Mouse (Mus musculus): ENCODE measurements at regions not wholly inside any gene's neighbourhood (a gene's known extent, or its start where the extent isn't known, plus 50 kb on each side); places are given as distances from the start of the nearest gene placed in this dataset.
"Not testable (repeated sequence)": the region's sequence is repeated elsewhere in the genome, so short reads cannot be mapped to it uniquely, and the experiment has no call there.

- DNase-seq (ENCODE audit: low spot score in 2 of 2): no peak
These were observed 698.5 kb downstream of the Triml1 start for GRCm38 (mm10) chr8:42442786-42443185.

- no peak for DNase-seq (ENCODE audit: low spot score in 2 of 2)
These were observed 738.7 kb downstream of the Triml1 start for GRCm38 (mm10) chr8:42402632-42403031.

GRCm38 (mm10) chr8:42396886-42397285 is 744.4 kb downstream of the Triml1 start:
- no peak for DNase-seq (ENCODE audit: low spot score in 2 of 2)

DNA sequence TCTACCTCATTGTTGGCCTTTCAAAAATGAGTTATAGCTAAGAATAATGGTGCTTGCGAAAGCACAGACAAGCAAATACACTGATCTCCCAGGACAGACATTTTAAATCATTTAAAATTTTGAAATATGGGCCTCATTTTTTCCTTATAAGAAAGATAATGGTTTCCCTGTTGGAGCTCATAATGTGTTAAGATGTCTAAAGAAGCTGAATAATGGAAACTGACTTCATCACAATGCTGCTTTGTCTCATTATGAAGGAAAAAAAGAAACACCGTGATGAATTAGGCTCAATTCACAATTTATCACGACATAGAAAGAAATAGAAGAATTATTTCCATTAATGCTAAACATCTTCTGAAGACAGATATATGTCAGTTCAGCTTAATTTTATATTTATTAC is 752.5 kb downstream of the Triml1 start:
- DNase-seq (ENCODE audit: low spot score in 2 of 2): no peak

DNA sequence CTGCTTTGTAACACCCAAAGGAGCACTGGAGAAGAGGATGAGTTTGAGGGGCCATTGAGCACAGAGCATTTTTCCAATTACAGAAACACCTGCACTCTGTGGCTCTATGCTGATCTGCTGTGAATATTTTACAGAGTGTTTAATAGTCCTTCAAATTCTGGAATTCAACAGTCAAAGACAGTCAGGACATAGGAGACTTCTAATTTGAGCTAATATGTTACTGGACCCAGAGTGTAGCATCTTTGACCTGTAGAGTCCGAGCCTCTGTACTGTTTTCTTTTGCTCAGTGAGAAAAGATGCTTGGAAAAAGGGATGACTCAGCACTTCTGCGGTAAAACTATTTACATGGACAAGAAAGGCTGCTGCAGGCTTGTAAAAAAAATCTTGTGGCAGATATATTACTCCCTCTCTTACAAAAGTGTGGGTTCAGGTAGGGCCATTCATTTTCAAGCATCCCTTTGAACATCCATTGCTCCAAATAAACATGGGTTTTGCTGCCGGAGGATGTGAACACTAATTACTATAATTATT is 793.1 kb downstream of the Triml1 start:
- DNase-seq (ENCODE audit: low spot score in 2 of 2): no peak

DNA sequence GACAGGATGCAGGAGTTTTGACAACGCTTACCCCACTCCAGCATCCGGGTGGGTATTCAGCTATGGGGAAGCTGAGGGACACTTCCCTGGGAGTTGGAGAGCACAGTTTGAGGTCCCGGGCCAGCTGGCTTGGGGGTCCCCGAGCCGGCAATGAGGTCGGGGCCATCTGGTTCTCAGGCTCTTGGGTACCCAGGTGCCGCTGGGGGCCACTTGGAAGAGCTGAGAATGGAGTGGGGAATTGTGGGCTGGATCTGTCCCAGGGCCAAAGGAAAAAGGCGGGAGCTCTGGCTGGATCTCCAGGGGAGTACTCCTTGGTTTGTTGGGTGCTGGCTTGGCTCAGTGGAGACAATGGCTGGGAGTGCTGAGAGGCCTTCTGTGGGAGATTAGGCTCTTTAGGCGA is 806.6 kb downstream of the Triml1 start:
- no peak for DNase-seq (ENCODE audit: low spot score in 2 of 2)

- DNase-seq (ENCODE audit: low spot score in 2 of 2): no peak
These were observed 816.6 kb downstream of the Triml1 start for GRCm38 (mm10) chr8:42324663-42325062.

GRCm38 (mm10) chr8:42322862-42323261 is 818.4 kb downstream of the Triml1 start:
- DNase-seq (ENCODE audit: low spot score in 2 of 2): no peak

GRCm38 (mm10) chr8:42311060-42311459 is 830.2 kb downstream of the Triml1 start:
- no peak for DNase-seq (ENCODE audit: low spot score in 2 of 2)

- DNase-seq (ENCODE audit: low spot score in 2 of 2): no peak
These were observed 849.9 kb downstream of the Triml1 start for GRCm38 (mm10) chr8:42291392-42291791.

GRCm38 (mm10) chr8:42282011-42282410 is 859.3 kb downstream of the Triml1 start:
- no peak for DNase-seq (ENCODE audit: low spot score in 2 of 2)

DNA sequence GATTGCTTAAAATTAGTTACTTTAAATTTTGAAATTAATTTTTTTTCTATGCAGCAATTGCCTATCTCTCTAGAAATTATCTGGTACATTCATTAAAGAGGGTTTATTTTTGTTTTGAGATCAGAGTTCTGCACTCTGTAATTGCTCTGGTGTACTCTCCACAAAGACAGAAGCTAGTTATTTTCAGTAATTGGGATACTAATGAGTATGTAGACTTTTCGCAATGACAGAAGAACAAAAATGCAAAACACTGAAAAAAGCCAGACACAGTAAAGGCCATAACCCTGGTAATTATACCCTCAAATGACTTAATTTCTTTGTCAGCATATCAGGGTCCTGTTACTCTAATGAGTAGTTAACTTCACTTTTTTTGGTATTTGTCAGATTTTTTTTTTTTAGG is 836.5 kb upstream of the Frg1 start:
- no peak for DNase-seq (ENCODE audit: low spot score in 2 of 2)

DNA sequence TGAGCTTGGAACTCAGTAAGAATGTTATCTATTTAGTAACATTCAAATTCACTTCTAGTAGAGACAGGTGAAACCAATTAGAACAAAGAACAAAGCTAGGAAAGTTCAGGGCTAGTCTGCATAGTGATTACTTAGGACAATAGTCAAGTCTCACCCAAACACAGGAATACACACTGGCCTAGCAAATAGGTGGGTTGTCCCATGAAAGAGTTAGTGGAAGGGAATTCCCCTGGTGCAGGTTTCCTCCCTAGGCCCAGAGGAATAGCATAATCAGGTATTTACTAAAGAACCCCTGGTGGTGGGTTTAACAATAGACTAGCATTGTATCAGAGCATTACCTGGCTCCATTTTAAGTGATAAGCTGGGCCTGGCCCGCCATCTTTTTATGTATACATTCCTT is 825.4 kb upstream of the Frg1 start:
- not testable (repeated sequence) for DNase-seq (ENCODE audit: low spot score in 2 of 2)

- DNase-seq (ENCODE audit: low spot score in 2 of 2): no peak
These were observed 803.2 kb upstream of the Frg1 start for GRCm38 (mm10) chr8:42219857-42220600.

DNA sequence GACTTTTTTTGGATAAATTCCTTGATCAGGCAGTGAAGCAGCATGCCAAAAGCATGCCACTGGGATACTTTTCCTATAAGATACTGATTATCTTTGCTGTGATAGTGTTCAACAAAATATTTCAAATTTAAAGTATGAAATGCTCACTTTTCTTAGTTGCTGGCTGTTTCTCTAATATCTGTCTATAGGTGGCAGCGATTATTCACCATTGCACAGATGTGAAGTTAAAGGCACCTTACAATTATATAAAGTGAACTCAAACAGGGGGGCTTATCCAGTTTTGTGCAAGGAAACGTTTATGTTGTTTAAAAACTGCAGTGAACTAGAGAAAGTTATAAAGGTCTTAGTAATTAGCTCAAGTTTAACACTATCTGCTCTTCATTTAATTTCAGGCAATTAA is 794.1 kb upstream of the Frg1 start:
- no peak for DNase-seq (ENCODE audit: low spot score in 2 of 2)

GRCm38 (mm10) chr8:42209989-42210388 is 793.1 kb upstream of the Frg1 start:
- DNase-seq (ENCODE audit: low spot score in 2 of 2): no peak

DNA sequence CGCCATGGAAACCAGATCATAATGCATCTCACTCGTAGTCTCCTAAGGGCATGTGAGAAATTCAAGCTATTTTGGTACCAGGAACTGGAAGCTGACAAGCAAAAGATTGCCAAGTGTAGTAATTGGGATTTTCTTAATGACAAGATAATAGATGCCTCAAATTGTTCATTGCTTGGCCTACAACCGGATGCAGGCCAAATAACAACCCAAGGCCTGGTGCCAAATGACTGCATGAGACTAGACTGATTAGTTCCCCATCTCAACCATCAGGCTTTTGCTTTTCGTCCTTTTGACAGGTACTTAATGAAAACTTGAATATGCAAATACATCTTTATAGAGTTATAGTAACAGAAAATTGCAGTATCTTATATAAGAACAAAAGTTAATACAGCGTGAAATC is 780.4 kb upstream of the Frg1 start:
- DNase-seq (ENCODE audit: low spot score in 2 of 2): no peak

- DNase-seq (ENCODE audit: low spot score in 2 of 2): no peak
These were observed 777.2 kb upstream of the Frg1 start for GRCm38 (mm10) chr8:42193902-42194550.

DNA sequence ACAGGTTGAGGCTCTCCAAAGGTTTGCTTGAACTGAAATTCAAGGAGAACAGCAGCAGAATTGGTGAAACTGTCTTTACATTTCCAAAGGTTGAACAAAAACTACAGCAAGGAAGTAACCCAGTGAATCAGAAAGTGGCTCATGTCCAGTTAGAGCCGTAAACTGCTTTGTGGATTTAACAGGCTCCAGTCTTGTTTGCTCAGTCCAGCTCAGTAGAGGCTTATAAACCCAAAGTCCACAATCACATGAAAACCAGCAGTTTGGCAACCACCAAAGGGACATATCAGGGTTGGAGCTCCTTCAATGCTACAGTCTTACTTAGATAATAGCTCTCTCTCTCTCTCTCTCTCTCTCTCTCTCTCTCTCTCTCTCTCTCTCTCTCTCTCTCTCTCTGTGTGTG is 770.2 kb upstream of the Frg1 start:
- no peak for DNase-seq (ENCODE audit: low spot score in 2 of 2)

DNA sequence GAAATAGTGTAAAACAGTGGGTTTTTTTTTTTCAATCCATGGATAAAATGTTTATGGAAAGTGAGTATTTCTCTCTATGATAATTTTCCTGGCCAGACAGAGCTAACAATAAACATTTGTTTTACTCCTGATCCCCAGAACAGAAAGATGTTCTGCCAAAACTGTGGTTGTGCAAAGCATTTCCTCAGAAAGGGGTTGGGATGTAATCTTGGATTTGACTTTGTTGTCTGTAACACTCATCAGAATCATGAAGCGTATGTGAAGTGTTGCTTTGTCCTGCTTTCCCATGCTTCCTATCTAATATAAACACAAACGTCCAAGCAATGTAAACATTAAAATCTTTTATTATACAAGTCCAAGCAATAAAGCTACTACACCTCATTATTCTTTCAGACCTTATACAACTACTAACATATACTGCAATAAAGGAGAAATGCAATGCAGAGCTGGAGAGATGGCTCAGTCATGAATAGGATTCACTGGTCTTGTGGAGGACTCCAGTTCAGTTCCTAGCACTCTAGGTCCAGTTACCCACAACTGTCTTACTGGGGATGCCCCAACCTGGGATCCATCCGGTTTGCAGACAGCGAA is 766.5 kb upstream of the Frg1 start:
- DNase-seq (ENCODE audit: low spot score in 2 of 2): no peak

DNA sequence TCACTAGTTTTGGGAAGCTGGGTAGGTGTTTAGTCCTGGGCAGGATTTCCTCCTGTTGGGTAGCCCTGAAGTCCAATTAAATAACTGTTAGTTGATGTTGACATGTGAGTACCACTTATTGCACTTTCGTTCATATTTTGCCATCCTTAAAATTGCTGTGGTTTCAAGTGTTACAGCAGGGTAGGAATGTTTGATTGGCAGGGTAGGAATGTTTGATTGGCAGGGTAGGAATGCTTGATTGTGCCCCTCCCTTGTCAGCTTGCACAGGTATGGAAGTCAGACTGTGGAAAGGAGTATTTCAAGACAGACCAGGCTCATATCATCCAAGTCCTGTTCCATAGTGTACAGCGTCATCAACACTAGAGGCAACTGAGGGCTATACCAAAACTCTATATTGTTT is 745.6 kb upstream of the Frg1 start:
- no peak for DNase-seq (ENCODE audit: low spot score in 2 of 2)

DNA sequence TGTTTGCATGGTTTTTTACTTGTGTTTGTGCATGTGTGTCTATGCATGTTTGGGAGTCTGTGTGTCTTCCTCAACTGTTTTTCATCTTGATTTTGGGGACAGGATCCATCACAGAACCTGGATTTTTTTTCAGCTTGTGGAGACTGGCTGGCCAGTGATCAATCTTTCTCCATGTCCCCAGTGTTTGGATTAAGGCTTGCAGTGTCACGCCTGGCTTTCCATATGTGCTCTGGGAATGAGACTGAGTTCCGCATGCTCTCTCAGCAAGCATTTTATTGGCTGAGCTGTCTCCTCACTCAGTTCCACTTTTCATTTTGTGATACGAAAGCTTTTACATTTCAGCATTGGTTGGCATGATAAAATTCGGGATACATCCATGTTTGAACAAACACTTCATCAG is 740.1 kb upstream of the Frg1 start:
- no peak for DNase-seq (ENCODE audit: low spot score in 2 of 2)

- DNase-seq (ENCODE audit: low spot score in 2 of 2): no peak
These were observed 739.7 kb upstream of the Frg1 start for GRCm38 (mm10) chr8:42156588-42156987.
